Mouse (Mus musculus): ENCODE measurements around the gene Palm2. TPM values are rescaled to one million over a fixed set of nuclear protein-coding genes. Genes with fewer than 3 reads are reported as not detected.

Gene Palm2
- polyA plus RNA-seq, 2 experiments: 2.7 to 5.3 TPM

DNA sequence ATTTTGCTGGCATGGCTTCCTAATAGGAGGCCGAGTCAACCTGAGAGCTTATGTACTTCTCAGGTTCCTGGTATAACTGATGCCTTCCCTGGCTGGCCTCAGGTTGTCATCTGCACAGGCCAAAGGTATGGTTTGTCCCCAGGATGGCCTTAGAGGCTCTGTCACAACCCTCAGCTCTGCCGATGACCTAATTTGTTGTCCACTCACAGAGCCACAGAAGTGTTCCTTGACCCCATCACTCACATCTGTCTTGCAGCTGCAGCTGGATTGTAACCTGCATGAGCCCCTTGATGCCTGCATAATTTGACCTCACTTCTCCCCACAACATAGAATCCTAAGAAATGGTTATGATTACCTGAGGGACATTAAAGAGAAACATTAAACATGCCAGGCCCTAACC lies 190.8 kb downstream of the Palm2 start:
- no peaks in the 10 kb centered on the region for H3K9me3 ChIP-seq (ENCODE audit: control insufficient read depth, low read length)
- DNase-seq (ENCODE audit: low spot score) (no peak), ATAC-seq (ENCODE audit: low FRiP score, low read depth) (no peak)
- H3K27ac ChIP-seq (replicated peaks; ENCODE audit: low read depth, low read length): no peak overlapping the region
- H3K27me3 ChIP-seq (ENCODE audit: control insufficient read depth, insufficient read depth, low read length): no peaks in the 10 kb centered on the region
- no peak for TF ChIP-seq POLR2A (IDR thresholded peaks at IDR 0.05; ENCODE audit: borderline replicate concordance, extremely low read depth, insufficient read depth, insufficient read length)
- WGBS: 70% methylated on average over 2 of the region's 2 CpGs
- H3K36me3 ChIP-seq (ENCODE audit: control insufficient read depth, insufficient read depth, low read length): no peaks in the 10 kb centered on the region
- no peak overlapping the region for H3K9ac ChIP-seq (ENCODE audit: low read depth, low read length, severe bottlenecking)
- H3K4me2 ChIP-seq (replicated peaks; ENCODE audit: low read depth, low read length, severe bottlenecking): no peak overlapping the region
- 0 out of 2 replicates have a peak, but pooled peaks cover 3% of the 10 kb centered on the region for H3K4me1 ChIP-seq (ENCODE audit: control insufficient read depth, insufficient read depth, low read length)
- H3K4me3 ChIP-seq (replicated peaks; ENCODE audit: low read length): no peak overlapping the region

DNA sequence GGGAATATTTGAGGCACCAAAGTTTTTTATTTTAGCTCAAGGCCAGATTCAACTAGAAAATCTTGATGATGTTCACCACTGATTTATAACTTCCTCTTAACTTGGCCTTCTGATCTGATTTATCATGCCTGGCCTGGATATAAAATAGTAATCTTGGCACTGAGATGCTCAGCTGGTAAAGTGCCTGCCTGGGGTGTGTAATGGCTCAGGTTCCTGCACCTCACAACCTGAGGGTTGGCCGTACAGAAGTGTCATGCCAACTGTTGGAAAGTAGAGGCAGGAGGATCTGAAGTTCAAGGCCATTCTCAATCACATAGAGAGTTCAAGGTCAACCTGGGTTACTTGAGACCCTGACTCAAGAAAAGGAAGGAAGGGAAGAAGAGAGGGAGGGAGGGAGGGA lies 191.3 kb downstream of the Palm2 start:
- H3K9me3 ChIP-seq (ENCODE audit: control insufficient read depth, low read length): no peaks in the 10 kb centered on the region
- no peak overlapping the region for H3K9ac ChIP-seq (ENCODE audit: low read depth, low read length, severe bottlenecking)
- 72% methylated on average over 1 of the region's 1 CpGs for WGBS
- no peak overlapping the region for H3K4me2 ChIP-seq (replicated peaks; ENCODE audit: low read depth, low read length, severe bottlenecking)
- no peak overlapping the region for H3K4me3 ChIP-seq (replicated peaks; ENCODE audit: low read length)
- ATAC-seq (ENCODE audit: low FRiP score, low read depth): no peak
- DNase-seq (ENCODE audit: low spot score): no peak
- TF ChIP-seq POLR2A (IDR thresholded peaks at IDR 0.05; ENCODE audit: borderline replicate concordance, extremely low read depth, insufficient read depth, insufficient read length): no peak
- 0 out of 2 replicates have a peak, but pooled peaks cover 3% of the 10 kb centered on the region for H3K4me1 ChIP-seq (ENCODE audit: control insufficient read depth, insufficient read depth, low read length)
- no peaks in the 10 kb centered on the region for H3K36me3 ChIP-seq (ENCODE audit: control insufficient read depth, insufficient read depth, low read length)
- H3K27me3 ChIP-seq (ENCODE audit: control insufficient read depth, insufficient read depth, low read length): no peaks in the 10 kb centered on the region
- H3K27ac ChIP-seq (replicated peaks; ENCODE audit: low read depth, low read length): no peak overlapping the region

DNA sequence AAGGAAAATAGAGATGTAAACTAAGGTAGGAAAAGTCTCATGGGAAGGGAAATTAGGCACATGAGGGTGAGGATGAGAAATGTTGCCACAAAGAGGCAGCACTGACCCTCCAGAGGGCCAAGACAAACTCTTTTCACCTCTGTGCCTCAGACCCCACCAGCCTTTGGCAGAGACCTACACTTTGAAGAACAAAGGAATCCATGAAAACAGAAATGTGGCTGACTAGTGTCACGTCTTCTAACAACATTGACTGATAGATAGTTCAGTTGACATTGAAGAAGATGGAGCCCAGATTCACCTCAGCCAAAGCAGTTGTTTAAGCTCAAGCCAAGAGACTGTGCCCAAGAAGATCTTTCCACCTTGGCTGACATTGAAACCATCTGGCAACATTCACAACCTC lies 191.7 kb downstream of the Palm2 start:
- ATAC-seq (ENCODE audit: low FRiP score, low read depth) (no peak), DNase-seq (ENCODE audit: low spot score) (no peak)
- Histone ChIP-seq H3K9ac (ENCODE audit: low read depth, low read length, severe bottlenecking) (no peak overlapping the region), H3K4me1 (ENCODE audit: control insufficient read depth, insufficient read depth, low read length) (0 out of 2 replicates have a peak, but pooled peaks cover 5% of the 10 kb centered on the region), H3K4me3 (replicated peaks; ENCODE audit: low read length) (no peak overlapping the region), H3K4me2 (replicated peaks; ENCODE audit: low read depth, low read length, severe bottlenecking) (no peak overlapping the region), H3K36me3 (ENCODE audit: control insufficient read depth, insufficient read depth, low read length) (no peaks in the 10 kb centered on the region), H3K27ac (replicated peaks; ENCODE audit: low read depth, low read length) (no peak overlapping the region), H3K9me3 (ENCODE audit: control insufficient read depth, low read length) (no peaks in the 10 kb centered on the region), H3K27me3 (ENCODE audit: control insufficient read depth, insufficient read depth, low read length) (no peaks in the 10 kb centered on the region)
- WGBS: 79% methylated on average over 1 of the region's 1 CpGs
- no peak for TF ChIP-seq POLR2A (IDR thresholded peaks at IDR 0.05; ENCODE audit: borderline replicate concordance, extremely low read depth, insufficient read depth, insufficient read length)

DNA sequence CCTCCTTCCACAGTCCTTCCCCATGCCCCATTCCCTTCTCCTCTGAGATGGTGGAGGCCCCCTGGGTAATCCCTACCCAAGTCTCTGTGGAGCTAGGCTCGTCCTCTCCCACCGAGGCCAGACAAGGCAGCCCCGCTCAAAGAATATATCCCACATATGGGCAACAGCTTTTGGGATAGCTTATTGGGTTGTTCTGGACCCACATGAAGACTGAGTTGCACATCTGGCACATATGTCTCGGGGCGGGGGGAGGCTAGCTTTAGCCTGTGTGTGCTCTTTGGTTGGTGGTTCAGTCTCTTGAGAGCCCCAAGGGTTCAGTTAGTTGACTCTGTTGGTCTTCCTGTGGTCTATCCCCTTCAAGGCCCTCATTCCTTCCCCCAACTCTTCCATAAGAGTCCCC lies 192.9 kb downstream of the Palm2 start:
- WGBS: 68% methylated on average over 5 of the region's 5 CpGs
- TF ChIP-seq POLR2A (IDR thresholded peaks at IDR 0.05; ENCODE audit: borderline replicate concordance, extremely low read depth, insufficient read depth, insufficient read length): no peak
- Histone ChIP-seq H3K4me3 (replicated peaks; ENCODE audit: low read length) (no peak overlapping the region), H3K27me3 (ENCODE audit: control insufficient read depth, insufficient read depth, low read length) (no peaks in the 10 kb centered on the region), H3K4me2 (replicated peaks; ENCODE audit: low read depth, low read length, severe bottlenecking) (no peak overlapping the region), H3K4me1 (ENCODE audit: control insufficient read depth, insufficient read depth, low read length) (0 out of 2 replicates have a peak, but pooled peaks cover 5% of the 10 kb centered on the region), H3K27ac (replicated peaks; ENCODE audit: low read depth, low read length) (no peak overlapping the region), H3K9me3 (ENCODE audit: control insufficient read depth, low read length) (no peaks in the 10 kb centered on the region), H3K36me3 (ENCODE audit: control insufficient read depth, insufficient read depth, low read length) (no peaks in the 10 kb centered on the region), H3K9ac (ENCODE audit: low read depth, low read length, severe bottlenecking) (no peak overlapping the region)
- ATAC-seq (ENCODE audit: low FRiP score, low read depth) (no peak), DNase-seq (ENCODE audit: low spot score) (no peak)

DNA sequence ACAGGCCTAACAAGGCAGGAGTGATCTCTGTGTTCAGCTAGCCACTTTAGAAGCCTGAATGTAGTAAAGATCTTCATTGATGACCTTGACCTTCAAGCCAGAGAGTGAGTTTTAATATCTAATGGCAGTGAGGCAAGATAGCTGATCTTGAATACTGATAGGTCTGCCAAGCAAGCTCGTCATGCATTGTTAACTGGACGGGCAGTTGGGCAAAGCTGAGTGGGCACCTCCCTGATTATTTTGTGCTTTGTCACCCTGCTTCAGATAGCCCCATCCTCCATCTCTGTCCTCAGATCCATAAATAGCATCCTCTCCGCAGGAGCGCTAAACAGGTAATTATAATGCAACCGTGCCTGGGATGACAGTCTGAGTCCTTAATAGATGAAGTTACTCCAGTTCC lies 198.3 kb downstream of the Palm2 start:
- DNase-seq (ENCODE audit: low spot score) (no peak), ATAC-seq (ENCODE audit: low FRiP score, low read depth) (no peak)
- 81% methylated on average over 5 of the region's 5 CpGs for WGBS
- no peak for TF ChIP-seq POLR2A (IDR thresholded peaks at IDR 0.05; ENCODE audit: borderline replicate concordance, extremely low read depth, insufficient read depth, insufficient read length)
- H3K27me3 ChIP-seq (ENCODE audit: control insufficient read depth, insufficient read depth, low read length): no peaks in the 10 kb centered on the region
- no peak overlapping the region for H3K4me2 ChIP-seq (replicated peaks; ENCODE audit: low read depth, low read length, severe bottlenecking)
- peaks cover 15% of the 10 kb centered on the region for H3K4me1 ChIP-seq (ENCODE audit: control insufficient read depth, insufficient read depth, low read length)
- no peak overlapping the region for H3K27ac ChIP-seq (replicated peaks; ENCODE audit: low read depth, low read length)
- no peak overlapping the region for H3K9ac ChIP-seq (ENCODE audit: low read depth, low read length, severe bottlenecking)
- H3K36me3 ChIP-seq (ENCODE audit: control insufficient read depth, insufficient read depth, low read length): no peaks in the 10 kb centered on the region
- H3K9me3 ChIP-seq (ENCODE audit: control insufficient read depth, low read length): no peaks in the 10 kb centered on the region
- no peak overlapping the region for H3K4me3 ChIP-seq (replicated peaks; ENCODE audit: low read length)

DNA sequence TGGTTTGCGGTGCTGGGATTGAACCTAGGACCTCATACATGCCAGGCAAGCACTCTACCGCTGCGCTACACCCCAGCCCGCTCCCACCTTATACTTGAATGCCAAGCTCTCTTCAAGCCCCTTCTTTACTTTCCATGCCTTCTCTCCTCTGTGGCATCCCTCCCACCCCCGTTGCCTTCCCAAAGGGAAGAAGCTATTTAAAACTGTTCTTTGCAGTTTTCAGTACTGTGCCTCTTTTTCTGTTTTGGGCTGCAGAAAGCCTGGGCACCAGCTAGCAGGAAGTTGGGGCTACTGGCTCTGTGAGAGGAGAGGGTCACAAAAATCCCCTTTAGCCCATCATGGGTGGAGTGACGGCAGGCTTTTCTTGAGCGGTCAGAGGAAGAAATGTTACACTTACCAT lies 199.0 kb downstream of the Palm2 start:
- no peak for ATAC-seq (ENCODE audit: low FRiP score, low read depth)
- Histone ChIP-seq H3K4me2 (replicated peaks; ENCODE audit: low read depth, low read length, severe bottlenecking) (no peak overlapping the region), H3K4me3 (replicated peaks; ENCODE audit: low read length) (no peak overlapping the region), H3K27ac (replicated peaks; ENCODE audit: low read depth, low read length) (no peak overlapping the region), H3K36me3 (ENCODE audit: control insufficient read depth, insufficient read depth, low read length) (no peaks in the 10 kb centered on the region), H3K9me3 (ENCODE audit: control insufficient read depth, low read length) (no peaks in the 10 kb centered on the region), H3K27me3 (ENCODE audit: control insufficient read depth, insufficient read depth, low read length) (no peaks in the 10 kb centered on the region), H3K9ac (ENCODE audit: low read depth, low read length, severe bottlenecking) (no peak overlapping the region), H3K4me1 (ENCODE audit: control insufficient read depth, insufficient read depth, low read length) (peaks cover 17% of the 10 kb centered on the region)
- no peak for DNase-seq (ENCODE audit: low spot score)
- WGBS: 91% methylated on average over 7 of the region's 7 CpGs
- no peak for TF ChIP-seq POLR2A (IDR thresholded peaks at IDR 0.05; ENCODE audit: borderline replicate concordance, extremely low read depth, insufficient read depth, insufficient read length)

All from limb, embryonic 14.5 days (tissue).